Mouse (Mus musculus) embryonic facial prominence, embryonic 10.5 days (tissue): ENCODE data around the gene Nfkbie. TPM values are rescaled to one million over a fixed set of nuclear protein-coding genes. Genes with fewer than 3 reads are reported as not detected.
A peak's percentile ranks its signal among the peaks of the same experiment; 100 is the strongest.

ENCODE experiments used
- DNase-seq: peaks from one replicate; pipeline ENCODE4 v3.0.0-alpha.2; 2017; ENCODE audit warnings: low spot score
- H3K27ac ChIP-seq: fragments of 300-500 bp; sonication (generic); replicated peaks from 2 replicates; pipeline ENCODE4 v1.5.1; 2016; ENCODE audit warnings: mild to moderate bottlenecking
- H3K27me3 ChIP-seq: fragments of 300-500 bp; sonication (generic); replicated peaks from 2 replicates; pipeline ENCODE4 v1.6.1; 2016; ENCODE audit warnings: low read depth, mild to moderate bottlenecking; ENCODE audit not compliant: poor library complexity, severe bottlenecking
- H3K36me3 ChIP-seq: fragments of 300-500 bp; sonication (generic); replicated peaks from 2 replicates; pipeline ENCODE4 v1.6.1; 2016; ENCODE audit warnings: mild to moderate bottlenecking, moderate library complexity
- H3K4me1 ChIP-seq: fragments of 300-500 bp; sonication (generic); 2 replicates; pipeline ENCODE4 v1.6.1; 2016
- H3K4me3 ChIP-seq: fragments of 300-500 bp; sonication (generic); 2 replicates; pipeline ENCODE4 v1.5.1; 2016; ENCODE audit warnings: mild to moderate bottlenecking, moderate library complexity
- H3K9me3 ChIP-seq: fragments of 300-500 bp; sonication (generic); 2 replicates; pipeline ENCODE4 v1.6.1; 2016; ENCODE audit warnings: mild to moderate bottlenecking
- WGBS: fragments of 180-500 bp; shearing (Covaris S2); methylation state at CpG from one replicate; pipeline ENCODE4 v1.1.7; 2016; 5-methylcytosine and 5-hydroxymethylcytosine counted together
- polyA plus RNA-seq: library from polyadenylated mRNA; unstranded; fragments of >200 nt; fragmentation: Nextera tagmentation; extraction: Ambion mirVana; gene quantifications from 2 replicates; pipeline ENCODE4 v1.2.1, GENCODE M21; 2016

Gene Nfkbie
- polyA plus RNA-seq, 1 experiment from 2014 or later: 7.1 TPM

DNA sequence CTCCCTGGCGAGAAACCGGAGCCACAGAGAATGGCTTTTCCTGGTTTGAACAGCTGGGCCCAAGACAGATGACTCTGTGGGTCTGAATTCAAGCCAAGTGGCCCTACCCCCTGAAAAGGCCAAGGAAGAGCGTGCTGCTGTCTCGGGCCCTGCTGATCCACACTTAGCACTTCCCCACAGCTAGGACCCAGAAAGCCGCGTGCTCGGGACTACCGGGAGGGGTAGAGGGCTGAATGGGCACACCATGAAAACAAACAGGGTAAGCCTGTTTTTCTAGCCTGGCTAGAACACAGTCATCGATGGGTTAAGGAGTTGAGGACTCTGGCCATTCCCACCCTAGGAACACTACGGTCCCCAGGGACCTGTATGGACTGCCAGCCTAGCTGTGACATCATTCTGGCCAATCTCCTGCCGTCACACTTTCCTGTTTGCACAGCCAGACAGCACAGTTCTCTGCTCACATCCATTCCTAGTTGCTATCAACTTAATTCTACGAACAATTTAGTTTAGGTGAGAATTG is 25.5 kb downstream of the Nfkbie start:
- peak; percentile 29 for DNase-seq
- peaks cover 35% of the 10 kb centered on the region for H3K4me1 ChIP-seq
- H3K4me3 ChIP-seq: no peak overlapping the region
- H3K9me3 ChIP-seq: no peaks in the 10 kb centered on the region
- 41% methylated on average over 12 of the region's 12 CpGs for WGBS
- H3K36me3 ChIP-seq: no peaks in the 10 kb centered on the region
- H3K27ac ChIP-seq: no peak overlapping the region
- H3K27me3 ChIP-seq: no peaks in the 10 kb centered on the region

DNA sequence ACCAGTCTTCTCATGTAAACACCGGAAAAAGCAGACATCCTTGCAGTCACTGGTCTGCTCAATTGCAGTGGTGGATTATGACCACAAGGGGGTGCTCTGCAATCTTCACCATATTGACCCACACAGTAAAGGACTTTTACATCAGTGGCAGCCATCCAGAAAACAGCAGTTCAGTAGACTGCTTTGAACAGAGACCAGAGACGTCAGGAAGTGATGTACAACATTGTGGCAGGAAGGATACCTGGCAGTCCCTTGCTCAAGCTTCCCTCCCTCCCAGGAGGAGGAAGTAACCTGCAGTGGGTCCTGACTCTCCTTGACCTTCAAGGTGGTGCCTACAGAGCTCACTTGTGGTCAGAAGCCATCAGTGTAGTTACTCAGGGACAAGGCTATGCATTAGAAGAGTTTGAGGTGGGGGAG is 26.1 kb downstream of the Nfkbie start:
- H3K36me3 ChIP-seq: peaks cover 5% of the 10 kb centered on the region
- H3K27ac ChIP-seq: no peak overlapping the region; the same call in 1 of the 2 replicates
- H3K9me3 ChIP-seq: peaks cover 3% of the 10 kb centered on the region; the same call in 1 of the 2 replicates
- no peak overlapping the region for H3K4me3 ChIP-seq
- DNase-seq: peak; percentile 78
- WGBS: 14% methylated on average over 2 of the region's 2 CpGs
- peaks cover 40% of the 10 kb centered on the region for H3K4me1 ChIP-seq
- no peaks in the 10 kb centered on the region for H3K27me3 ChIP-seq

DNA sequence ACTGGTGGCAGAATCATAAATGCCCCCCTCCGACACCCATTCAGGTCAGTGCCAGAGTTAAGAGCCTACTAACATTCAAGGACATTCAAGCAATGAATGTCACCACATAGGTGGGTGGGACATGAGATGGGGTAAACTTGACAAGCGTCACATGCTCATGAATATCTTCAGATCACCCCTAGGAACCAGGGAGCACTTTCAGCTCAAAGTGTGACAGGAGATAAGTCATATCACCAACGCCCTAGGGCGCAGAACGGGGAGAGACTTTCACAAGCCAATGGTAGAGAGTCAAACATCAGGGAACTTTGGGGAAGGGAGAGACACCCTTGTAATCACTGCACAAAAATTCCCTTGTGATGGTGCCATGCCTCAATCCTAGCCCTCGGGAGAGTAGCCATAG is 26.7 kb downstream of the Nfkbie start:
- Histone ChIP-seq H3K4me1 (peaks cover 40% of the 10 kb centered on the region), H3K36me3 (peaks cover 11% of the 10 kb centered on the region), H3K9me3 (peaks cover 4% of the 10 kb centered on the region; the same call in 1 of the 2 replicates), H3K27ac (no peak overlapping the region), H3K4me3 (no peak overlapping the region), H3K27me3 (no peaks in the 10 kb centered on the region)
- no peak for DNase-seq
- 91% methylated on average over 6 of the region's 6 CpGs for WGBS

GRCm38 (mm10) chr17:45582715-45583355 is 27.3 kb downstream of the Nfkbie start:
- H3K27ac ChIP-seq: no peak overlapping the region
- H3K9me3 ChIP-seq: peaks cover 4% of the 10 kb centered on the region; the same call in 1 of the 2 replicates
- WGBS: 73% methylated on average over 6 of the region's 6 CpGs
- peaks cover 15% of the 10 kb centered on the region for H3K36me3 ChIP-seq
- DNase-seq: no peak
- H3K4me3 ChIP-seq: no peak overlapping the region
- no peaks in the 10 kb centered on the region for H3K27me3 ChIP-seq
- peaks cover 40% of the 10 kb centered on the region for H3K4me1 ChIP-seq

- peaks cover 4% of the 10 kb centered on the region; the same call in 1 of the 2 replicates for H3K9me3 ChIP-seq
- H3K4me1 ChIP-seq: peaks cover 40% of the 10 kb centered on the region
- peaks cover 29% of the 10 kb centered on the region for H3K36me3 ChIP-seq
- peak overlapping the region; percentile 87 for H3K27ac ChIP-seq
- no peaks in the 10 kb centered on the region for H3K27me3 ChIP-seq
- 28% methylated on average over 12 of the region's 12 CpGs for WGBS
- H3K4me3 ChIP-seq: peak overlapping the region; percentile 37
- peak; percentile 73 for DNase-seq
These were observed 28.8 kb downstream of the Nfkbie start for GRCm38 (mm10) chr17:45584096-45584896.

DNA sequence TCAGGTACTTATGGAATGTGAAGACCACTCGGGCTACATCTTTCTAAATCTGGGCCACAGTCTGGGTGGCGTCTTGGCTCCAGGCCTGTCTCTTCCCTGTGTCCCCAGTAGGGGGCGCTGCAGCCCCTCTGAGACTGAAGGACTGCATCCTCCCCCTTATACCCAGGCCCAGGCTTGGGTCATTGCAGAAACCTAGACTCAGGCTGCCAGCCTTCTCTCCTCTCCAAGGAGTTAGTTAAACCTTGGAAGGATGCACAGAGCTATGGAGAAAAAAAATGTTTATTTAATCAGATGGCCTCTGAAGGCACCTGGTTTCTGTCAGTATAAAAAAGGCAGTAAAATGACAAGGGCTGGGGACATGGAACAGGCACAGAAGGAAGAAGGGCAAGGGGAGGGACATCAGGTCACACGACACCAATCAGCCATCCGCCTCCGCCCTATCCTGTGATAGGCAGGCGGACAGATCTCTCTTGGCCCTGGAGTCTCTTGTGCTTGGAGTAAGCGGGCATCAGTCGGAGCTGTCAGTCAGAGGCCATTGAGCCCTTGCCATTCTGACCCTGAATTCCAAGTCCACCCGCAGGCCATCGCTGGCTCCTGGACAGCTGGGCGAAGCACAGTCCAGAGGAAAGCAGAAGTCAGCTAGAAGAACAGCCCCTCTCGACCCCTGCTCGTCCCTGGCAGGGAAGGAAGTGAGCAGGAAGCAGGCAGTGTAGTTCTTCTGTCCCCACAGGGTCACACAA is 29.6 kb downstream of the Nfkbie start:
- 8% methylated on average over 14 of the region's 14 CpGs for WGBS

GRCm38 (mm10) chr17:45585725-45586448 is 30.4 kb downstream of the Nfkbie start:
- H3K27ac ChIP-seq: peak overlapping the region; percentile 87
- peaks cover 46% of the 10 kb centered on the region for H3K4me1 ChIP-seq
- no peaks in the 10 kb centered on the region for H3K27me3 ChIP-seq
- 55% methylated on average over 23 of the region's 23 CpGs for WGBS
- 0 out of 2 replicates have a peak overlapping the region, but pooled peaks have one; percentile 29 for H3K4me3 ChIP-seq
- peaks cover 38% of the 10 kb centered on the region for H3K36me3 ChIP-seq
- no peak for DNase-seq
- peaks cover 4% of the 10 kb centered on the region; the same call in 1 of the 2 replicates for H3K9me3 ChIP-seq

More for the DNA sequence above, 29.6 kb downstream of the Nfkbie start:
- peak; percentile 90 for DNase-seq
- peaks cover 4% of the 10 kb centered on the region; the same call in 1 of the 2 replicates for H3K9me3 ChIP-seq
- peaks cover 37% of the 10 kb centered on the region for H3K36me3 ChIP-seq
- no peaks in the 10 kb centered on the region for H3K27me3 ChIP-seq
- H3K4me3 ChIP-seq: peak overlapping the region; percentile 37
- H3K4me1 ChIP-seq: peaks cover 42% of the 10 kb centered on the region
- H3K27ac ChIP-seq: peak overlapping the region; percentile 87

DNA sequence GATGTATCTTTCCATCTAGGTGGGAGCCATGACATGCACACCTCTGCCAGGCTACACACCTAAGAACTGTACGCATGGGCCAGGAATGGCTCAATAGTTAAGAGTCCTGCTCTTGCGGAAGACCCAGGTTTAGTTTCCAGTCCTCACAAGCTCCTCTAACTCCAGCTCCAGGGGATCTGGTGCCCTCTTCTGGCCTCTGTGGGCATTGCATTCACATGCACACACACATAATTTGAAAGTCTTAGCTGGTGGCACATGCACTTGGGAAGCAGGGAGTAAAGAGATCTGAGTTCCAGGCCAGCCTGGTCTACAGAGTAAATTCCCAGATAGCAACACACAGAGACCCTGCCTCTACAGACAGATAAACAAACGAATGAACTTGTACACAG is 30.9 kb downstream of the Nfkbie start:
- WGBS: 96% methylated on average over 3 of the region's 3 CpGs
- H3K27me3 ChIP-seq: no peaks in the 10 kb centered on the region
- peak; percentile 50 for DNase-seq
- H3K27ac ChIP-seq: peak overlapping the region; percentile 87; the same call in 1 of the 2 replicates
- H3K4me1 ChIP-seq: peaks cover 46% of the 10 kb centered on the region
- H3K4me3 ChIP-seq: no peak overlapping the region
- H3K9me3 ChIP-seq: peaks cover 4% of the 10 kb centered on the region; the same call in 1 of the 2 replicates
- H3K36me3 ChIP-seq: peaks cover 38% of the 10 kb centered on the region

DNA sequence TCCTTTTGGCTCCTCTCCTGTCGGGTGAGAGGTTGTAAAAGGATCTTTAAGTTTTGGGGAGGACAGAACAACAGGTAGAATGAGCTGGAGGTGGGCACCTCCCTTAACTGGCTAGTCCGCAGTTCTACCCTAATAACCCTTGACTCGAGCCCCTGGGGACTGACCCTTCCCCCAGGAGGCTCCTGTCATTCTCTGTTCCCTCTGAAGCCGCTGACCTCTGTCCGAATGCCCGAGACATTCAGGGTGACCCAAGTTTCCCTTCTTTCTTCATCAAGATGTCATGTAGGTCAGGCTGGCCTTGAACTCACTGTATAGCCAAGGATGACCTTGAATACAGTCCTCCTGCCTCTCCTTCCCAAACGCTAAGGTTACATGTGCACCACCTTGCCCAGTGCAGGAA is 32.9 kb downstream of the Nfkbie start:
- Histone ChIP-seq H3K27ac (no peak overlapping the region), H3K36me3 (peaks cover 38% of the 10 kb centered on the region), H3K9me3 (peaks cover 4% of the 10 kb centered on the region; the same call in 1 of the 2 replicates), H3K4me1 (peaks cover 62% of the 10 kb centered on the region), H3K27me3 (peaks cover 15% of the 10 kb centered on the region), H3K4me3 (no peak overlapping the region)
- 92% methylated on average over 7 of the region's 7 CpGs for WGBS
- DNase-seq: no peak

DNA sequence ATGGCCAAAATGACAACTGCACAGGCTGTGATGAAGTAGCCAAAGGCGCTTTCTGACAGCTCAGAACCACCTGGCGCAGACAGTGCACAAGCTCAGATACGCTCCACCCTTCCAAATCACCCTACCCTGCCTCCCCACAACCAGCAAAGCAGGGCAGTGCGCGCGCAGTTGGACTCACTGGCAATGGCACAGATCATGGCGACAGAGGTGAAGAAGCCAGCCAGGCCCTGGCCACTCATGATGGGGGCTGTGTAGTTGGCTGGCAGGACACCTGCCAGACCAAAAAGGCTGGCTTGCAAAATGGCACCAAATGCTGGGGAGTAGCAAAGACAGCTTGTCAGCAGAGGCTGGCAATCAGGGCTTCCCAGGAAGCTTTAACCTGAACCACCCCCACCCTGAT is 33.7 kb downstream of the Nfkbie start:
- 96% methylated on average over 7 of the region's 7 CpGs for WGBS
- peaks cover 4% of the 10 kb centered on the region; the same call in 1 of the 2 replicates for H3K9me3 ChIP-seq
- peaks cover 66% of the 10 kb centered on the region for H3K4me1 ChIP-seq
- peaks cover 24% of the 10 kb centered on the region for H3K27me3 ChIP-seq
- no peak for DNase-seq
- H3K36me3 ChIP-seq: peaks cover 38% of the 10 kb centered on the region
- H3K27ac ChIP-seq: no peak overlapping the region
- no peak overlapping the region for H3K4me3 ChIP-seq

DNA sequence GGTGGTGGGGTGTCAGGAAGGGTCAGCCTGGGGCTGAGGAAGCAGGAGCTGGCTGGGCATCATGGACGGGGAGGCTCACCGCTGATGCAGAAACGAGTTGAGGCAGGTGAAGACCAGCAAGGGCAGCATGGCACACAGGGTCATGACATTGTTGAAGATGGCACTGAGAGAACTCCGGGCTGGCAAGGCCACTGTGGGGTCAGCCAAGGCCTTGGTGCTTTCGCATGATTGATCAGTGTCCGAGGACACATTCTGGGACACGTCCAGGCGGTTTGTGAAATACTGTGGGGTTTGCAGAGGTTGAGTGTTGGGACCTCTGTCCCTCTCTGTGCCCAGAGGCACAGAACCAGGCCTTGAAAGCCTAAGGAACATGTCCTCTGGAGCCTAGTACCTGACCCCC is 34.3 kb downstream of the Nfkbie start:
- Histone ChIP-seq H3K9me3 (peaks cover 4% of the 10 kb centered on the region; the same call in 1 of the 2 replicates), H3K27me3 (peaks cover 30% of the 10 kb centered on the region), H3K4me1 (peaks cover 66% of the 10 kb centered on the region), H3K27ac (0 out of 2 replicates have a peak overlapping the region, but pooled peaks have one; percentile 40), H3K36me3 (peaks cover 38% of the 10 kb centered on the region), H3K4me3 (no peak overlapping the region)
- no peak for DNase-seq
- 94% methylated on average over 8 of the region's 8 CpGs for WGBS
